Mouse (Mus musculus): Measurements from ENCODE around the gene C130060K24Rik. TPM values are rescaled to one million over a fixed set of nuclear protein-coding genes. Genes with fewer than 3 reads are reported as not detected.

C130060K24Rik gene
- not detected for total RNA-seq (2021)
- long read RNA-seq, experiment 1: 0 reads
- long read RNA-seq, experiment 2: 0 reads

DNA sequence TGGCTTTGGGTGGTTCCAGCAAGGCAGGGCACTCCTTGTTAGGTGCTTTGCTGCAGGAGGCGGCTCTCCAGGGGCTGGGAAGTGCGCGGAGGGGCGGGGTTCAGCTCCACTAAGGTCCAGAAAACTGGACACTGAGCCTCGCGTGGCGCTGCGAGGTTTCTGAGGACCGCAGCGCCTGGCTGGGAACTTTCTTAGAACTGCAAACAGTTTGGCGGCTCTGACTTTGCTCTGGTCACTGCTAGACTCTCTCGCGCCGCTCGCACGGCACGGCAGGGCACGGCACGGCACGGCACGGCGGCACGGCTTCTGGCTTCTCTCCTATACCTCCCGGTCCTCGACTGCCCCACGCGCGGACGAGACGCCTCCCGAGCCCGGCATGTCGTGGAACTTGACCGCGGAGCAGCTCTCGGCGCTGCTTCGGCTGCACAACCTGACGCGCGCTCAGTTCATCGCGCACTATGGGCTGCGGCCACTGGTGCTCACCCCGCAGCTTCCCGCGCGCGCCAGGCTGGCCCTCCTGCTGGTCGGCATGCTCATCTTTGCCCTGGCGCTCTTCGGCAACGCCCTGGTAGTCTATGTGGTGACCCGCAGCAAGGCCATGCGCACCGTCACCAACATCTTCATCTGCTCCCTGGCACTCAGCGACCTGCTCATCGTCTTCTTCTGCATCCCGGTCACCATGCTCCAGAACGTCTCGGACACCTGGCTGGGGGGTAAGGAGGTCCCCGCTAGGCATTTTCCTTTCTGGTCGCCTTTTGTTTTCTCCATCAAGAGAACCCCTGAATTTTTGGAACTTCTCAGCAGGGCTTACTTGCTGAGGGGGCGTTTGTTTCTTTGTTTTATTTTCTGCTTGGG is at the start of gene C130060K24Rik:
Gene C130060K24Rik (plus strand): TSS at position 188 of the 855 bp plus-strand sequence.
- no peak for DNase-seq (ENCODE audit: low spot score in 2 of 2)

GRCm38 (mm10) chr6:65334246-65334645 is 46.7 kb upstream of the C130060K24Rik start:
- no peak for DNase-seq (ENCODE audit: low spot score in 2 of 2)

DNA sequence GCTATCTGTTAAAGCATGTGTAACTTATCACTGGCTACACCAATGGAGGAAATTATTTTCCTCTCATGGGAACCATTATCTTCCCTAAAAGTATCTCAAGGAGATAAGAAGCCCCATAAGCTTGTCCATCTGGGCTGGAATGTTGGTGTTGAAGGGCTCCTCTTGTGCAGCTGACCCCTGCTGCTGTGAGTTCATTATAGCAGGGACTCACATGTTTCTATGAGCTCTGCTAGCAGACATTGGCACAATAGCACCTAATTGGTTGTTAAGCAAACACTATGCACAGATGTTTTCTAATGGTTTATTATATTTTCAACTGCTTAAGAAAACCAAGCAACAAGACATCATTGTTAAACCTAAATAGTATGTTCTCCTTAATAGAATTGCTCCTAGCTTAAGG is 41.5 kb upstream of the C130060K24Rik start:
- DNase-seq (ENCODE audit: low spot score in 2 of 2): no peak

DNA sequence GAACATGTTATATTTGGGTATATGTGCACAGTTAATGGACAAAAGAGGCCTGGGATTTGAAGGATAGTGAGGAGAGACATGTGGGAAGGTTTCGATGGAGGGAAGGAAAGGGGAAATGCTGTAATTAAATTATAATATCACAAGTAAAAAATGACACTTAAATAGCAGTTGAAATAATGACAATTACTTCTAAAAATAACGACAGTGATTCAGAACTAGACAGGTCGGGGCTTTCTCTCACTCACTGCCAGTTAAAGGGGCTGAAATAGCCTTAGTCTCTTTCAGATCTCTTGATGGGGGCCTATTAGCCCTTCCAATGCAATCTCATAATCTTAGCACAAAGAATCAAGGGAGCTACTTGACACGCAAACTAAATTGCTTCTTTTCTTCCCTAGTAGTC is 39.5 kb upstream of the C130060K24Rik start:
- DNase-seq (ENCODE audit: low spot score in 2 of 2): no peak

DNA sequence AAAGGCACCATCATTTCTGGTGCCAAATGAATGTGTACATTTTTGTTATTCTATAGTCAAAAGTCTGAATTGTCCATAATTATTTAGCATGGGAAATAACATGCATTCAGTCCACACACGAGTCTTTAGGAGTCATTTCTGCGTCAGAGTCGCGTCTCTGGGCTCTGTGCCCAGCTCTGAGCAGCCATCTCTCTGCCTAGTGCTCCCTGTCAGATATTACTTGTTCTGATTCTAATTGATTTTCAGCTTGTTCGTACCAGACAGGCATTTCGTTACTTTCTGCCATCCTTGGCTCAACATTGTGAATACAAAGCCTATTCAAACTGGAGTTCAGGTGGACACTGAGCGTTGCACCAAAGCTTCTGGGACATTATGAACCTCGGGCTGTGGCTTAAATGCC is 33.2 kb upstream of the C130060K24Rik start:
- DNase-seq (ENCODE audit: low spot score in 2 of 2): no peak

- DNase-seq (ENCODE audit: low spot score in 2 of 2): no peak
Measured at GRCm38 (mm10) chr6:65348255-65348654, 32.6 kb upstream of the C130060K24Rik start.

DNA sequence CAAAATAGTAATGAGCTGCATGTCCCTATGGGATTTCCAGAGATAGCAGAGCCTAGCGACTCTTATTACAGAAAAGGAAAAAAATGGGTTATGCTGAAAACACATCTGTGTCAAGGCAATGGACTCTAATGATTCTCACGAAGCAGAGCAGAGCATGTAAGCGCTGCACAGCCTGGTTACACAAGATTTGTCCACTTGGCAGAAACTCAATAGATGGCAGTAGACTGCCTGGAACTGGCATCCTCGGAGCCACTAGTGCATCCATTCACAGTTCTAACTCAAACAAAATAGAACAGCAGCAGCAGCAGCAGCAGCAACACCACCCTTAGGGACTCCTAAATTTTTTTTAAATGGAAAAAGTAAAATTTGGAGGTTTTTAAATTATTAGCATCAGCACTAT is 29.3 kb upstream of the C130060K24Rik start:
- no peak for DNase-seq (ENCODE audit: low spot score in 2 of 2)

GRCm38 (mm10) chr6:65375918-65376317 is 5.0 kb upstream of the C130060K24Rik start:
- DNase-seq (ENCODE audit: low spot score in 2 of 2): no peak

- no peak for DNase-seq (ENCODE audit: low spot score in 2 of 2)
Measured at GRCm38 (mm10) chr6:65421888-65422287, 41.0 kb downstream of the C130060K24Rik start.

GRCm38 (mm10) chr6:65427065-65427464 is 46.2 kb downstream of the C130060K24Rik start:
- DNase-seq (ENCODE audit: low spot score in 2 of 2): no peak

DNA sequence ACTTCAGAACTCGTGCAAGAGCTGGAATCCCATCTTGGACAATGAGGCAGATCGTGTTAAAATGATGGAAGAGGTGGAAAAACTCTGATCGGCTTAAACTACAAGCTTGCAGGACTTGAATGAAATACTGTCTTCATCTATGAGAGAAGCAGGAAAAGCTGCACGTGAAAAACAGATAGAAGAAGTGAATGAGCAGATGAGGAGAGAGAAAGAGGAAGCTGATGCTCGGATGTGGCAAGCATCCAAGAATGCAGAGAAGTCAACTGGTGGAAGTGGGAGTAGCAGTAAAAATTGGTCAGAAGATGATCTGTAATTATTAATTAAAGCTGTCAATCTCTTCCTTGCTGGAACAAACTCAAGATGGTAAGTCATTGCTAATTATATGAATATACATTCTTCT is 52.3 kb downstream of the C130060K24Rik start:
- DNase-seq (ENCODE audit: low spot score in 2 of 2): no peak

GRCm38 (mm10) chr6:65453465-65453864 is 72.6 kb downstream of the C130060K24Rik start:
- no peak for DNase-seq (ENCODE audit: low spot score in 2 of 2)

DNA sequence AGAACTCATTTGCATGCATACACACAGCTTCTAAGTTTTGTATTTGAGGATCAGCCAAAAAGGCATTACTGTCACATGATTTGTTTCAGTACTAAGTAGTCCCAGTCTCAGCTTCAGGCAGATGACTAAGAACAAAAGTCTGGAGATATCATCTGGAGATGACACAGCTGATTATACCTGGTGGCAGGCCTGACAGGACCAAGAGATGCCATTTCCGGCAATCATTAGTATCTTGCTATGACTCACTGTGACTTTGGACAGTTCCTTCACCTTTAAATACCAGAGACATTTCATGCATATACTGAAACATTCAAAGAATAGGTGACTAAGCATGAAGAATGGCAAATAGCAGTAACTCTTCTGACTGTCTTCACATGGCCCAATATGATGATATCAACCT is 84.4 kb downstream of the C130060K24Rik start:
- DNase-seq (ENCODE audit: low spot score in 2 of 2): no peak

GRCm38 (mm10) chr6:65470320-65470719 is 89.4 kb downstream of the C130060K24Rik start:
- DNase-seq (ENCODE audit: low spot score in 2 of 2): no peak

- DNase-seq (ENCODE audit: low spot score in 2 of 2): no peak
Measured at GRCm38 (mm10) chr6:65472455-65472854, 91.5 kb downstream of the C130060K24Rik start.

DNA sequence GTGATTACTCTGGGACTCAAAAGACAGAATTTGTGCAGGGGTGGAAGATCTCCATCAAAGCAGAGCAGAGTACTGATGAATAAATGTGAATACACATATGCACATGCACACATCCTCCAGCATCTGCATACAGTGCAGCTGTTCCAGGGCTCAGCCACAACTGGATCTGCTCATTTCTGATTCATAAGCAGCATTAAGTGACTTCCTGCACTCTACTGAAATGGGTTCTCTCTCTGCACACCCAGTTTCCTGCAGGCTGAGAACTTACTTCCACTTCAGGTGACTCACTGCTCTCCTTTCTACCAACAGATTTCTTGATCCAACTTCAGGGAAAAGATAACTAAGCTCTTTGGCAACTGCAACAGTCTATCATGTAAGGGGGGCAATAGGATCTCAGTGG is 117.9 kb downstream of the C130060K24Rik start:
- DNase-seq (ENCODE audit: low spot score in 2 of 2): no peak

Other genes with a start within 250 kb of the C130060K24Rik start
- gene Hpgds, start 236.2 kb upstream of the C130060K24Rik start, total RNA-seq (2021): 1 to 10 TPM; 2.0 to 3.7 TPM
- under 1 TPM in 1 of 2 experiments, not detected in 1; 0.31 TPM for gene Tnip3, start 144.2 kb downstream of the C130060K24Rik start, total RNA-seq (2021)